Mouse (Mus musculus): ENCODE measurements around the gene Klrb1b. TPM values are rescaled to one million over a fixed set of nuclear protein-coding genes. Genes with fewer than 3 reads are reported as not detected.
"Not testable (repeated sequence)": the region's sequence is repeated elsewhere in the genome, so short reads cannot be mapped to it uniquely, and the experiment has no call there.

Klrb1b gene
- polyA plus RNA-seq, 1 experiment from 2014 or later, result 0.80 TPM

- Histone ChIP-seq H3K27me3 (replicated peaks; ENCODE audit: control insufficient read depth, insufficient read depth, low read length) (no peaks in the 10 kb centered on the region), H3K36me3 (ENCODE audit: control insufficient read depth, insufficient read depth) (no peaks in the 10 kb centered on the region), H3K4me1 (replicated peaks; ENCODE audit: control insufficient read depth, insufficient read depth, low read length) (no peaks in the 10 kb centered on the region; the same call in 1 of the 2 replicates), H3K4me2 (replicated peaks; ENCODE audit: low read depth) (no peak overlapping the region), H3K9ac (ENCODE audit: low read depth, low read length) (no peak overlapping the region), H3K4me3 (ENCODE audit: low read depth, low read length) (no peak overlapping the region), H3K27ac (ENCODE audit: low read depth, low read length) (no peak overlapping the region), H3K9me3 (ENCODE audit: control insufficient read depth) (no peaks in the 10 kb centered on the region)
- no peak for ATAC-seq
- no peak for TF ChIP-seq CTCF (IDR thresholded peaks at IDR 0.05; ENCODE audit: low read depth)
- WGBS, result 24% methylated on average over 6 of the region's 6 CpGs
Observed at GRCm38 (mm10) chr6:128793734-128794133, 32.4 kb downstream of the Klrb1b start.

GRCm38 (mm10) chr6:128790491-128790994 lies 35.6 kb downstream of the Klrb1b start:
- not testable (repeated sequence) for H3K27me3 ChIP-seq (replicated peaks; ENCODE audit: control insufficient read depth, insufficient read depth, low read length); H3K4me2 ChIP-seq (replicated peaks; ENCODE audit: low read depth); H3K36me3 ChIP-seq (ENCODE audit: control insufficient read depth, insufficient read depth); ATAC-seq; H3K9me3 ChIP-seq (ENCODE audit: control insufficient read depth); H3K4me3 ChIP-seq (ENCODE audit: low read depth, low read length); H3K4me1 ChIP-seq (replicated peaks; ENCODE audit: control insufficient read depth, insufficient read depth, low read length); H3K27ac ChIP-seq (ENCODE audit: low read depth, low read length); H3K9ac ChIP-seq (ENCODE audit: low read depth, low read length)
- WGBS, result 86% methylated on average over 4 of the region's 4 CpGs

- H3K36me3 ChIP-seq (ENCODE audit: control insufficient read depth, insufficient read depth), result no peaks in the 10 kb centered on the region
- no peak within 1 kb of the TSS for H3K4me3 ChIP-seq (ENCODE audit: low read depth, low read length)
- no peak within 1 kb of the TSS for H3K27ac ChIP-seq (ENCODE audit: low read depth, low read length)
- H3K4me1 ChIP-seq (replicated peaks; ENCODE audit: control insufficient read depth, insufficient read depth, low read length), result no peaks in the 10 kb centered on the region
- no peak for TF ChIP-seq CTCF (IDR thresholded peaks at IDR 0.05; ENCODE audit: low read depth)
- H3K9me3 ChIP-seq (ENCODE audit: control insufficient read depth), result no peaks in the 10 kb centered on the region
- no peaks in the 10 kb centered on the region for H3K27me3 ChIP-seq (replicated peaks; ENCODE audit: control insufficient read depth, insufficient read depth, low read length)
- H3K4me2 ChIP-seq (replicated peaks; ENCODE audit: low read depth), result no peak within 1 kb of the TSS
- ATAC-seq, result no peak
- WGBS, result 94% methylated on average over 2 of the region's 2 CpGs
- H3K9ac ChIP-seq (ENCODE audit: low read depth, low read length), result no peak within 1 kb of the TSS
Observed at GRCm38 (mm10) chr6:128789115-128789514, 37.0 kb downstream of the Klrb1b start, which contains the start of gene Klrb1c. Gene Klrb1c, minus strand, starts transcription at chr6:128789215.

- Histone ChIP-seq H3K4me1 (replicated peaks; ENCODE audit: control insufficient read depth, insufficient read depth, low read length) (no peaks in the 10 kb centered on the region), H3K27me3 (replicated peaks; ENCODE audit: control insufficient read depth, insufficient read depth, low read length) (no peaks in the 10 kb centered on the region), H3K9me3 (ENCODE audit: control insufficient read depth) (no peaks in the 10 kb centered on the region), H3K4me3 (ENCODE audit: low read depth, low read length) (no peak overlapping the region), H3K27ac (ENCODE audit: low read depth, low read length) (no peak overlapping the region), H3K36me3 (ENCODE audit: control insufficient read depth, insufficient read depth) (no peaks in the 10 kb centered on the region), H3K4me2 (replicated peaks; ENCODE audit: low read depth) (no peak overlapping the region), H3K9ac (ENCODE audit: low read depth, low read length) (no peak overlapping the region)
- no peak for TF ChIP-seq CTCF (IDR thresholded peaks at IDR 0.05; ENCODE audit: low read depth)
- WGBS, result 94% methylated on average over 1 of the region's 1 CpGs
- no peak for ATAC-seq
Observed at GRCm38 (mm10) chr6:128788517-128788916, 37.6 kb downstream of the Klrb1b start.

- H3K4me3 ChIP-seq (ENCODE audit: low read depth, low read length); H3K4me1 ChIP-seq (replicated peaks; ENCODE audit: control insufficient read depth, insufficient read depth, low read length); H3K36me3 ChIP-seq (ENCODE audit: control insufficient read depth, insufficient read depth); ATAC-seq; H3K9me3 ChIP-seq (ENCODE audit: control insufficient read depth); H3K27ac ChIP-seq (ENCODE audit: low read depth, low read length); H3K27me3 ChIP-seq (replicated peaks; ENCODE audit: control insufficient read depth, insufficient read depth, low read length); H3K9ac ChIP-seq (ENCODE audit: low read depth, low read length); H3K4me2 ChIP-seq (replicated peaks; ENCODE audit: low read depth): not testable (repeated sequence)
- 91% methylated on average over 1 of the region's 1 CpGs for WGBS
Observed at GRCm38 (mm10) chr6:128786396-128786795, 39.7 kb downstream of the Klrb1b start.

- ATAC-seq, result no peak
- H3K9me3 ChIP-seq (ENCODE audit: control insufficient read depth), result no peaks in the 10 kb centered on the region
- no peak for TF ChIP-seq CTCF (IDR thresholded peaks at IDR 0.05; ENCODE audit: low read depth)
- no peaks in the 10 kb centered on the region for H3K27me3 ChIP-seq (replicated peaks; ENCODE audit: control insufficient read depth, insufficient read depth, low read length)
- H3K4me2 ChIP-seq (replicated peaks; ENCODE audit: low read depth), result no peak overlapping the region
- no peak overlapping the region for H3K27ac ChIP-seq (ENCODE audit: low read depth, low read length)
- 67% methylated on average over 10 of the region's 10 CpGs for WGBS
- no peak overlapping the region for H3K9ac ChIP-seq (ENCODE audit: low read depth, low read length)
- no peaks in the 10 kb centered on the region for H3K36me3 ChIP-seq (ENCODE audit: control insufficient read depth, insufficient read depth)
- H3K4me3 ChIP-seq (ENCODE audit: low read depth, low read length), result no peak overlapping the region
- no peaks in the 10 kb centered on the region for H3K4me1 ChIP-seq (replicated peaks; ENCODE audit: control insufficient read depth, insufficient read depth, low read length)
Observed at GRCm38 (mm10) chr6:128769481-128770253, 56.5 kb downstream of the Klrb1b start.

Data from intestine, postnatal 0 days (tissue).